In genomic region chr12:32018376-32018750, GRCm38 (mm10) we compare ENCODE assay signal across 14 mouse cellular contexts. TPM values are rescaled to one million over a fixed set of nuclear protein-coding genes. Genes with fewer than 3 reads are reported as not detected.
DNase-seq lines count a peak whose midpoint lies in the region; ATAC-seq and TF ChIP-seq lines count a peak whose summit lies in the region.
"Had no signal": no experiment of that assay in that cellular context is flagged by ENCODE, and none has a peak within 500 bp of the region (broad histone marks: within the 10 kb centered on the region; RNA-seq: fewer than 3 reads in every experiment).

No protein-coding gene starts in this region.

- H3K9me3 ChIP-seq in kidney, embryonic 16.5 days (ENCODE audit: low read length), result no peaks in the 10 kb centered on the region
- no peaks in the 10 kb centered on the region for H3K9me3 ChIP-seq in MEL (replicated peaks; ENCODE audit: insufficient read depth, low read length)
- H3K9me3 ChIP-seq in intestine, embryonic 14.5 days (ENCODE audit: control insufficient read depth, low read length), result no peaks in the 10 kb centered on the region
- H3K9me3 ChIP-seq in hindbrain, postnatal 0 days (ENCODE audit: low read length), result no peaks in the 10 kb centered on the region
- H3K9me3 ChIP-seq: heart, embryonic 15.5 days; limb, embryonic 15.5 days had no signal

- peaks cover 8% of the 10 kb centered on the region for H3K4me1 ChIP-seq in kidney, embryonic 16.5 days (ENCODE audit: insufficient read depth, low read length)
- H3K4me1 ChIP-seq in MEL (ENCODE audit: control insufficient read depth in 1 of 2, insufficient read depth in 2 of 2, low read length in 2 of 2), result peaks cover 4 to 18% of the 10 kb centered on the region in 2 experiments
- H3K4me1 ChIP-seq in intestine, embryonic 14.5 days (replicated peaks; ENCODE audit: control insufficient read depth, insufficient read depth, low read length), result 0 out of 2 replicates have a peak, but pooled peaks cover 18% of the 10 kb centered on the region
- H3K4me1 ChIP-seq in hindbrain, postnatal 0 days (ENCODE audit: insufficient read depth, low read length), result peaks cover 4% of the 10 kb centered on the region; the same call in 1 of the 2 replicates
- H3K4me1 ChIP-seq: limb, embryonic 15.5 days had no signal

- H3K4me3 ChIP-seq in kidney, embryonic 16.5 days (ENCODE audit: low read length), result no peak overlapping the region
- no peak overlapping the region for H3K4me3 ChIP-seq in MEL (ENCODE audit: control insufficient read depth in 1 of 2, insufficient read depth in 1 of 2, low read depth in 2 of 2, low read length in 2 of 2)
- no peak overlapping the region for H3K4me3 ChIP-seq in intestine, embryonic 14.5 days (ENCODE audit: low read depth, low read length)
- no peak overlapping the region for H3K4me3 ChIP-seq in macrophage (ENCODE audit: inconsistent target)
- no peak overlapping the region for H3K4me3 ChIP-seq in hindbrain, postnatal 0 days (ENCODE audit: low read length)
- H3K4me3 ChIP-seq: gastrocnemius, adult 2 months; heart, embryonic 15.5 days; left cerebral cortex, adult 2 months; limb, embryonic 15.5 days had no signal

- no peak overlapping the region for H3K27ac ChIP-seq in kidney, embryonic 16.5 days (ENCODE audit: low read length)
- peak overlapping the region; percentile 17; the same call in 1 of the 2 replicates for H3K27ac ChIP-seq in MEL (ENCODE audit: control insufficient read depth, low read depth, low read length)
- no peak overlapping the region for H3K27ac ChIP-seq in intestine, embryonic 14.5 days (ENCODE audit: low read depth)
- H3K27ac ChIP-seq in macrophage, result peak overlapping the region; percentile 84
- H3K27ac ChIP-seq in hindbrain, postnatal 0 days, result no peak overlapping the region
- H3K27ac ChIP-seq: gastrocnemius, adult 2 months; heart, embryonic 15.5 days; hindbrain, embryonic 14.5 days; left cerebral cortex, adult 2 months; limb, embryonic 15.5 days had no signal

- no peak overlapping the region for H3K9ac ChIP-seq in kidney, embryonic 16.5 days (replicated peaks; ENCODE audit: low read length)
- no peak overlapping the region for H3K9ac ChIP-seq in MEL (ENCODE audit: control insufficient read depth, low read depth, low read length, poor library complexity, severe bottlenecking)
- H3K9ac ChIP-seq in intestine, embryonic 14.5 days (ENCODE audit: low read length), result no peak overlapping the region
- no peak overlapping the region for H3K9ac ChIP-seq in hindbrain, postnatal 0 days (replicated peaks; ENCODE audit: low read length)
- H3K9ac ChIP-seq: heart, embryonic 15.5 days; hindbrain, embryonic 14.5 days; limb, embryonic 15.5 days had no signal

- TF ChIP-seq RAD21 in MEL (IDR thresholded peaks at IDR 0.05; ENCODE audit: low read depth, low read length), result no peak

- no peak for TF ChIP-seq EP300 in MEL (IDR thresholded peaks at IDR 0.05; ENCODE audit: low read depth in 1 of 2, low read length in 2 of 2)

- no peak for DNase-seq in kidney, postnatal 25 days
- DNase-seq in MEL (ENCODE audit: low read depth, low spot score), result no peak
- DNase-seq in intestine, embryonic 14.5 days (ENCODE audit: low spot score), result no peak
- DNase-seq in hindbrain, postnatal 0 days (ENCODE audit: low spot score), result no peak
- no peak for DNase-seq in thymus, postnatal 10 days (ENCODE audit: low spot score in 2 of 2)
- no peak for DNase-seq in heart, adult 9 months (ENCODE audit: low spot score in 2 of 2)
- DNase-seq: gastrocnemius, adult 2 months; kidney, postnatal 10 days had no signal

- H3K4me2 ChIP-seq in kidney, embryonic 16.5 days (replicated peaks; ENCODE audit: low read depth, low read length), result no peak overlapping the region
- H3K4me2 ChIP-seq in intestine, embryonic 14.5 days (ENCODE audit: low read length), result no peak overlapping the region
- H3K4me2 ChIP-seq in hindbrain, postnatal 0 days (ENCODE audit: low read depth, low read length), result no peak overlapping the region
- H3K4me2 ChIP-seq: heart, embryonic 15.5 days; hindbrain, embryonic 14.5 days; limb, embryonic 15.5 days had no signal

- TF ChIP-seq POLR2A in MEL (IDR thresholded peaks at IDR 0.05; ENCODE audit: control insufficient read depth in 1 of 2, insufficient read depth in 1 of 2, low read depth in 1 of 2, low read length in 2 of 2, poor library complexity in 1 of 2), result no peak

- 48% methylated on average over 3 of the region's 3 CpGs for WGBS in kidney, embryonic 16.5 days
- 30% methylated on average over 3 of the region's 3 CpGs for WGBS in intestine, embryonic 14.5 days
- 83% methylated on average over 3 of the region's 3 CpGs for WGBS in macrophage (ENCODE audit: missing documents)
- 74% methylated on average over 3 of the region's 3 CpGs for WGBS in hindbrain, postnatal 0 days

- TF ChIP-seq CTCF in MEL (IDR thresholded peaks at IDR 0.05 in 2 of 3, conservative IDR thresholded peaks at IDR 0.05 in 1 of 3; ENCODE audit: control insufficient read depth in 1 of 3, insufficient read depth in 1 of 3, low read depth in 2 of 3, low read length in 3 of 3, poor library complexity in 1 of 3, severe bottlenecking in 1 of 3), result no peak
- TF ChIP-seq CTCF in hindbrain, postnatal 0 days (IDR thresholded peaks at IDR 0.05; ENCODE audit: low read depth), result no peak

- ATAC-seq in kidney, embryonic 16.5 days (ENCODE audit: low FRiP score, low TSS enrichment), result 0 out of 2 replicates have a peak, but pooled peaks have one; percentile 39
- ATAC-seq in intestine, embryonic 14.5 days (replicated peaks; ENCODE audit: low FRiP score, low TSS enrichment, low read depth), result peak; percentile 65
- ATAC-seq in hindbrain, postnatal 0 days, result no peak

- H3K36me3 ChIP-seq in kidney, embryonic 16.5 days (ENCODE audit: insufficient read depth, low read length), result no peaks in the 10 kb centered on the region
- H3K36me3 ChIP-seq in MEL (ENCODE audit: control insufficient read depth in 1 of 2, insufficient read depth in 2 of 2, low read length in 2 of 2) (peaks cover 1 to 10% of the 10 kb centered on the region in 2 experiments; a peak in 2 of 4 replicates), macrophage (ENCODE audit: inconsistent target) (no peaks in the 10 kb centered on the region)
- no peaks in the 10 kb centered on the region for H3K36me3 ChIP-seq in intestine, embryonic 14.5 days (ENCODE audit: control insufficient read depth, insufficient read depth, low read length)
- H3K36me3 ChIP-seq in hindbrain, postnatal 0 days (ENCODE audit: insufficient read depth, low read length), result no peaks in the 10 kb centered on the region
- H3K36me3 ChIP-seq: heart, embryonic 15.5 days; limb, embryonic 15.5 days had no signal

- no peaks in the 10 kb centered on the region for H3K27me3 ChIP-seq in kidney, embryonic 16.5 days (ENCODE audit: insufficient read depth, low read length)
- H3K27me3 ChIP-seq in MEL (ENCODE audit: control insufficient read depth in 1 of 2, insufficient read depth in 2 of 2, low read length in 2 of 2), result no peaks in the 10 kb centered on the region
- no peaks in the 10 kb centered on the region for H3K27me3 ChIP-seq in intestine, embryonic 14.5 days (replicated peaks; ENCODE audit: control insufficient read depth, insufficient read depth, low read length)
- no peaks in the 10 kb centered on the region for H3K27me3 ChIP-seq in hindbrain, postnatal 0 days (ENCODE audit: insufficient read depth, low read length)
- H3K27me3 ChIP-seq: heart, embryonic 15.5 days; limb, embryonic 15.5 days had no signal

- H3K79me2 ChIP-seq in MEL (ENCODE audit: control insufficient read depth, insufficient read depth, low read length, poor library complexity) (no peaks in the 10 kb centered on the region), macrophage (ENCODE audit: inconsistent target) (no peaks in the 10 kb centered on the region)

TF ChIP-seq in MEL, 35 proteins besides CTCF, POLR2A, EP300 and RAD21:
- TF ChIP-seq UBTF (IDR thresholded peaks at IDR 0.05; ENCODE audit: borderline replicate concordance, insufficient read depth, low read depth, low read length) (no peak), USF1 (IDR thresholded peaks at IDR 0.05; ENCODE audit: low read depth, low read length) (no peak)
TF ChIP-seq in MEL: peak in this region for 0.

RNA-seq across cellular contexts. Expression of gene Prkar2b, which starts 42.7 kb away (rescaled TPM):
- polyA plus RNA-seq in kidney, embryonic 16.5 days (2015; fragmentation: Nextera tagmentation; extraction: Ambion mirVana), result 17.4 and 18.7 TPM in 2 replicates
- total RNA-seq in MEL (2012; rRNA removed), result 15.2 and 15.7 TPM in 2 replicates
- polyA plus RNA-seq in MEL (2012; ENCODE audit: insufficient read depth in 1 of 2, insufficient read length in 2 of 2, low read depth in 1 of 2, low replicate concordance in 2 of 2, missing spikeins in 1 of 2) (100 to 1,000 TPM in 1 of 2 experiments, 10 to 100 TPM in 1; 34.1 to 154 TPM), macrophage (2018) (8.3 to 34.2 TPM (median 9.2 TPM) in 3 replicates)
- 23.8 and 24.9 TPM in 2 replicates for polyA plus RNA-seq in intestine, embryonic 14.5 days (2014; fragmentation: Nextera tagmentation; extraction: Ambion mirVana)
- total RNA-seq in macrophage (2018; cell fraction: chromatin; rRNA removed), result 1 to 10 TPM in 25 of 26 experiments, under 1 TPM in 1; 0.71 to 9.1 (median 3.6) TPM
- 10 to 100 TPM in 13 of 26 experiments, 1 to 10 TPM in 13; 4.2 to 13.3 (median 9.9) TPM for total RNA-seq in macrophage (2018; cell fraction: cytosol; rRNA removed)
- total RNA-seq in macrophage (2018; cell fraction: nucleus; rRNA removed), result 10 to 100 TPM in 1 of 26 experiments, 1 to 10 TPM in 25; 2.1 to 18.1 (median 4.7) TPM
- 124 and 163 TPM in 2 replicates for total RNA-seq in hindbrain, postnatal 0 days (2014; rRNA removed)
- polyA plus RNA-seq in hindbrain, postnatal 0 days (2015; fragmentation: Nextera tagmentation; extraction: Ambion mirVana), result 97.3 and 102 TPM in 2 replicates

Comparison
In these comparisons a context has a peak if more than half of its experiments do, and no peak if none do; other contexts are left out.
1. H3K27ac ChIP-seq: peak in MEL (single experiment) and macrophage (single experiment); none in kidney, embryonic 16.5 days (single experiment), intestine, embryonic 14.5 days (single experiment) and hindbrain, postnatal 0 days (single experiment).